Mouse (Mus musculus) neural tube, embryonic 11.5 days (tissue): ENCODE results near the gene Mier3. TPM values are rescaled to one million over a fixed set of nuclear protein-coding genes. Genes with fewer than 3 reads are reported as not detected.

Experiments
- ATAC-seq: fragments of 200-750 bp; cut with Nextera tagmentation; 2 replicates; pipeline ENCODE4 v1.8.0; 2017; ENCODE audit warnings: moderate number of reproducible peaks, mild to moderate bottlenecking, moderate TSS enrichment, moderate library complexity; ENCODE audit not compliant: insufficient read depth, low FRiP score, low TSS enrichment
- DNase-seq: peaks from one replicate; pipeline ENCODE4 v3.0.0-alpha.2; 2015; ENCODE audit warnings: low spot score
- H3K27ac ChIP-seq: fragments of 300-500 bp; sonication (generic); 2 replicates; pipeline ENCODE4 v1.5.1; 2014; ENCODE audit warnings: low read depth, mild to moderate bottlenecking, low read length
- H3K27me3 ChIP-seq: fragments of 300-500 bp; sonication (generic); 2 replicates; pipeline ENCODE4 v1.6.1; 2014; ENCODE audit warnings: mild to moderate bottlenecking, low read length, mixed read lengths; ENCODE audit not compliant: control insufficient read depth, insufficient read depth
- H3K36me3 ChIP-seq: fragments of 300-500 bp; sonication (generic); 2 replicates; pipeline ENCODE4 v1.6.1; 2014; ENCODE audit warnings: mild to moderate bottlenecking, low read length, moderate library complexity, mixed read lengths; ENCODE audit not compliant: control insufficient read depth, insufficient read depth
- H3K4me1 ChIP-seq: fragments of 300-500 bp; sonication (generic); 2 replicates; pipeline ENCODE4 v1.6.1; 2014; ENCODE audit warnings: low read length, mixed read lengths; ENCODE audit not compliant: control insufficient read depth, insufficient read depth
- H3K4me2 ChIP-seq: fragments of 300-500 bp; sonication (generic); 2 replicates; pipeline ENCODE4 v1.6.1; 2014; ENCODE audit warnings: low read depth, mild to moderate bottlenecking, moderate library complexity
- H3K4me3 ChIP-seq: fragments of 300-500 bp; sonication (generic); 2 replicates; pipeline ENCODE4 v1.5.1; 2014; ENCODE audit warnings: low read depth, low read length
- H3K9ac ChIP-seq: fragments of 300-500 bp; sonication (generic); 2 replicates; pipeline ENCODE4 v1.6.1; 2014; ENCODE audit warnings: mild to moderate bottlenecking, low read length
- H3K9me3 ChIP-seq: fragments of 300-500 bp; sonication (generic); 2 replicates; pipeline ENCODE4 v1.6.1; 2016; ENCODE audit warnings: low read length; ENCODE audit not compliant: control insufficient read depth
- WGBS: fragments of 180-500 bp; shearing (Covaris S2); extraction: QIAGEN DNeasy Blood & Tissue Kit; methylation state at CpG from one replicate; pipeline ENCODE4 v1.1.7; 2014; 5-methylcytosine and 5-hydroxymethylcytosine counted together
- polyA plus RNA-seq: library from polyadenylated mRNA; unstranded; fragments of >200 nt; fragmentation: Nextera tagmentation; extraction: Ambion mirVana; gene quantifications from 2 replicates; pipeline ENCODE4 v1.2.1, GENCODE M21; 2014

Mier3 gene
- polyA plus RNA-seq, 1 experiment from 2014 or later = 24.9 TPM

- WGBS = 95% methylated on average over 28 of the region's 28 CpGs
- Histone ChIP-seq H3K36me3 (peaks cover 7% of the 10 kb centered on the region; the same call in 1 of the 2 replicates), H3K27ac (no peak overlapping the region), H3K4me1 (no peaks in the 10 kb centered on the region), H3K9ac (no peak overlapping the region), H3K4me3 (no peak overlapping the region), H3K9me3 (no peaks in the 10 kb centered on the region), H3K4me2 (no peak overlapping the region), H3K27me3 (no peaks in the 10 kb centered on the region)
- ATAC-seq (no peak), DNase-seq (no peak)
Measured at GRCm38 (mm10) chr13:111748301-111749062, 67.7 kb downstream of the Mier3 start.

DNA sequence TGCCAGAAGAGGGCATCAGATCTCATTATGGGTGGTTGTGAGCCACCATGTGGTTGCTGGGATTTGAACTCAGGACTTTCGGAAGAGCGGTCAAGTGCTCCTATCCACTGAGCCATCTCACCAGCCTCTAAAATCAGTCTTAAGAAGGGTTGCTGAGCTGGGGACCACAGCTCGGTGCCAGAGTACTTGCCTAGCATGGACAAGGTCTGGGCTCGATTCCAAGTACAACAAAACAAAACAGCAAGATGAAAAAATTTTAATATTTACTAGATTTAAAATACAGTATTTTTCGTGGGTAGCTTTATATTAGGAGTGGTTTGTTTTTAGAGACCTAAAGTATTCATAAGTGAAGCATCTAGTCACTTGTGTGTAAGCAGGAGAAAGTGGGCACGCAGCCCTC, 72.5 kb downstream of the Mier3 start:
- Histone ChIP-seq H3K27me3 (no peaks in the 10 kb centered on the region), H3K9me3 (no peaks in the 10 kb centered on the region), H3K4me2 (no peak overlapping the region), H3K36me3 (peaks cover 36% of the 10 kb centered on the region), H3K27ac (no peak overlapping the region), H3K4me3 (no peak overlapping the region), H3K4me1 (no peaks in the 10 kb centered on the region), H3K9ac (no peak overlapping the region)
- no peak for ATAC-seq
- 95% methylated on average over 6 of the region's 6 CpGs for WGBS
- no peak for DNase-seq

GRCm38 (mm10) chr13:111755377-111755776, 74.6 kb downstream of the Mier3 start:
- no peak overlapping the region for H3K27ac ChIP-seq
- no peak for ATAC-seq
- H3K4me3 ChIP-seq = no peak overlapping the region
- peaks cover 34% of the 10 kb centered on the region for H3K36me3 ChIP-seq
- H3K4me2 ChIP-seq = no peak overlapping the region
- no peaks in the 10 kb centered on the region for H3K9me3 ChIP-seq
- H3K9ac ChIP-seq = no peak overlapping the region
- H3K4me1 ChIP-seq = no peaks in the 10 kb centered on the region
- 99% methylated on average over 18 of the region's 18 CpGs for WGBS
- DNase-seq = no peak
- no peaks in the 10 kb centered on the region for H3K27me3 ChIP-seq

DNA sequence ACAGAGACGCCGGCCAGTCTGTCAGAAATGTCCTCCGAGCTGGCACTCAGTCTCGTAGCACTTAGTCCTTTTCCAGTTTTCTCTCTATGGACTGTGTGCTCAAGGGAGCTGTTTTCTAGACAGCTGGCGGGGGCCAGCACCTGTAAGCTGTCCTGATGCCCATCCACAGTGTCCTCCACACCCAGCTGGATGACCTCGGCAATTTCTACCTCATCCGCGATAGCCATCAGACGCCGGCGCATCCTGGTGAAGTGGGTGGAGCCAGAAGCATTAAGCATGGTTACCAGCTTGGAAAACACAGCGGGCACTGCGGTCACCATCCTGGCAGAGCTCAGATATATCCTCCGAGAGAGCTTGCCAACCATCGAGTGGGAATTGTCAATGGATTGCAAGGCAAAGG, 75.2 kb downstream of the Mier3 start:
- no peak for DNase-seq
- WGBS = 95% methylated on average over 15 of the region's 15 CpGs
- no peaks in the 10 kb centered on the region for H3K27me3 ChIP-seq
- H3K9ac ChIP-seq = no peak overlapping the region
- H3K4me3 ChIP-seq = no peak overlapping the region
- no peak overlapping the region for H3K27ac ChIP-seq
- peaks cover 37% of the 10 kb centered on the region for H3K36me3 ChIP-seq
- H3K9me3 ChIP-seq = no peaks in the 10 kb centered on the region
- no peak overlapping the region for H3K4me2 ChIP-seq
- no peak for ATAC-seq
- H3K4me1 ChIP-seq = no peaks in the 10 kb centered on the region

DNA sequence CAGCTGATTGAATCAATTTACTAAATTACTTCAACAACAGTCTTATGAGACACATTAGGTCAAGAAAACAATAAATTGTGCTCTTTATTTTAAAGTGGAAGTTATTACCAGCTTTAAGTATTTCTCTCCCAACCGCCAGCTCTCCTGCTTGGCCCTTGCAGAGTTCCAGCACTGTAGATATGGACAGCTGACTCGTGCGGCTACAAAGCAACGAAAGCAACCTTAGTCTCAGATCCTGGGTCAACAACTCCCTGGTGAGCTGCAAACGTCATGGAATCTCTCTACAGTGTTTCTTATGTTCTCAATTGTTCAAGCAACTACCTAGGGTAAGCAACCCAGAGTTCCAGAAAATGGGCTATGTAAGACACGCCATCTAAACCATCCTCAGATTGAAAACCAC, 76.2 kb downstream of the Mier3 start:
- ATAC-seq (no peak), DNase-seq (no peak)
- H3K9ac ChIP-seq = no peak overlapping the region
- no peak overlapping the region for H3K4me2 ChIP-seq
- H3K4me3 ChIP-seq = no peak overlapping the region
- no peaks in the 10 kb centered on the region for H3K4me1 ChIP-seq
- H3K27ac ChIP-seq = no peak overlapping the region
- 91% methylated on average over 6 of the region's 6 CpGs for WGBS
- H3K9me3 ChIP-seq = no peaks in the 10 kb centered on the region
- no peaks in the 10 kb centered on the region for H3K27me3 ChIP-seq
- peaks cover 36% of the 10 kb centered on the region for H3K36me3 ChIP-seq

GRCm38 (mm10) chr13:111762526-111762925, 81.7 kb downstream of the Mier3 start:
- Histone ChIP-seq H3K9me3 (no peaks in the 10 kb centered on the region), H3K27me3 (no peaks in the 10 kb centered on the region), H3K9ac (no peak overlapping the region), H3K27ac (no peak overlapping the region), H3K4me3 (no peak overlapping the region), H3K36me3 (peaks cover 19% of the 10 kb centered on the region), H3K4me2 (no peak overlapping the region), H3K4me1 (no peaks in the 10 kb centered on the region)
- 94% methylated on average over 12 of the region's 12 CpGs for whole genome bisulfite sequencing
- no peak for ATAC-seq
- no peak for DNase-seq

Other genes starting within 250 kb of the Mier3 start
- 129 and 135 TPM in 2 replicates for gene Gpbp1, start 190.9 kb upstream of the Mier3 start, polyA plus RNA-seq
- gene Gm49496, start 131.0 kb upstream of the Mier3 start, polyA plus RNA-seq = not detected in 2 replicates
- not detected in 2 replicates for gene Gm10198, start 88.2 kb upstream of the Mier3 start, polyA plus RNA-seq
- gene Map3k1, start 128.0 kb downstream of the Mier3 start, polyA plus RNA-seq = 13.9 TPM in 2 replicates